Mouse (Mus musculus) thymus, postnatal 0 days (tissue): Measurements from ENCODE around the gene Surf4. TPM values are rescaled to one million over a fixed set of nuclear protein-coding genes. Genes with fewer than 3 reads are reported as not detected.

Experiments
- DNase-seq: peaks from one replicate; pipeline ENCODE4 v3.0.0-alpha.2; 2015; ENCODE audit warnings: low spot score
- polyA plus RNA-seq: library from polyadenylated mRNA; unstranded; fragments of >200 nt; fragmentation: Nextera tagmentation; extraction: Ambion mirVana; gene quantifications from 2 replicates; pipeline ENCODE4 v1.2.1, GENCODE M21; 2015

The Surf4 gene
- polyA plus RNA-seq = 168 and 172 TPM in 2 replicates

- peak; percentile 96 for DNase-seq
Measured at GRCm38 (mm10) chr2:26933304-26934055, at the start of gene Surf4, which contains the start of gene Stkld1. Gene Surf4, minus strand, starts transcription at chr2:26933928. Gene Stkld1, plus strand, starts transcription at chr2:26934047.

GRCm38 (mm10) chr2:26980361-26980760 is 46.6 kb upstream of the Surf4 start:
- no peak for DNase-seq

DNA sequence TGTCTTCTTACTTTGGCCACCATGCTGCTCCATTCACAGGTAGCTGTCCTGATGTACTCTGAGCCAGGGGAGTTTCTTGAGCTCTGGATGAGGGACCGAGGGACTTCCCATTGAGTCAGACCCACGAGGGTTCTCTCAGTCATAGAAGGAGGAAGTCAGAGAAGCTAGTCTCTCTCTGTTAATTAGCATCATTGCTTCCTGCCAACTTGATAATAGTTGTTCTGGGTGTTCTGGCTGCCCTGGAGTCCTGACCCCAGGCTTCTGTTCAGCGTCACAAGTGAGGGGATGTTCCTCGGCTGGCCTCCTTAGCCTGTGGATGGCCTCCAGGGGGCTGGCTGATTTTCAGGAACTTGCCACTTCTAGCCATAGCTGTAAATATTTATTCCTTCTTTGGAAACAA is 40.2 kb upstream of the Surf4 start:
- no peak for DNase-seq

GRCm38 (mm10) chr2:26973116-26973515 is 39.4 kb upstream of the Surf4 start, which contains the start of gene Adamts13:
Gene Adamts13, plus strand, starts transcription at chr2:26973416.
- no peak for DNase-seq

- no peak for DNase-seq
Measured at GRCm38 (mm10) chr2:26967262-26967661, 33.5 kb upstream of the Surf4 start.

DNA sequence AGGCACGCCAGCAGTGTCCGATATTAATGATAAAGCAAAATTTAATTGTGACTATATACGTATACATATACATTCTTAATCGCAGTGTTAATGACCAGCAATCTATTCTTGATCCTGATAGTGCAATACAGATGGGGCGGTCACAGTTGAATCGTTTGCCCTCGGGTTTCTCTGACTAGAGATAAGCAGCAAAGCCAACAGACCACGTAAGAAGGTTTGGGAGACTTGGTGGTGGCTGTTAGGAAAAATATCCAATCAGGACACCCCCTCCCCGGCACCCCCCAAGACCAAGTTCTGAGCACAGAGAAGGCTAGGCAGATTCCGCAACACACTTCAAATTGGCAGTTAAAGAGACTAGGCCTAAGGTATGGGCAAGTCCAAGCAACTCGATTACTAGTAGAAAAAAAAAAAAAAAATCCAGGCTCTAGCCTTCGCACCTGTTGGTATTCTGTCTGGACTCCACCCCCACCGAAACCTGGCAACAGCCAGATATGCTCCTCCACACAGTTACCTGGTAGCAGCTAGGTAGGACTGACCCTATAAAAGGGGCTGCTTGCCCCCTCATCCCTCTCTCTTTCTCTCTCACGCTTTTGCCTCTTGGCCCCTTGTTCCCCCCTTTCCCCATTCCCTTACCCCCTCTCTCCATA is 31.1 kb upstream of the Surf4 start:
- DNase-seq = no peak

DNA sequence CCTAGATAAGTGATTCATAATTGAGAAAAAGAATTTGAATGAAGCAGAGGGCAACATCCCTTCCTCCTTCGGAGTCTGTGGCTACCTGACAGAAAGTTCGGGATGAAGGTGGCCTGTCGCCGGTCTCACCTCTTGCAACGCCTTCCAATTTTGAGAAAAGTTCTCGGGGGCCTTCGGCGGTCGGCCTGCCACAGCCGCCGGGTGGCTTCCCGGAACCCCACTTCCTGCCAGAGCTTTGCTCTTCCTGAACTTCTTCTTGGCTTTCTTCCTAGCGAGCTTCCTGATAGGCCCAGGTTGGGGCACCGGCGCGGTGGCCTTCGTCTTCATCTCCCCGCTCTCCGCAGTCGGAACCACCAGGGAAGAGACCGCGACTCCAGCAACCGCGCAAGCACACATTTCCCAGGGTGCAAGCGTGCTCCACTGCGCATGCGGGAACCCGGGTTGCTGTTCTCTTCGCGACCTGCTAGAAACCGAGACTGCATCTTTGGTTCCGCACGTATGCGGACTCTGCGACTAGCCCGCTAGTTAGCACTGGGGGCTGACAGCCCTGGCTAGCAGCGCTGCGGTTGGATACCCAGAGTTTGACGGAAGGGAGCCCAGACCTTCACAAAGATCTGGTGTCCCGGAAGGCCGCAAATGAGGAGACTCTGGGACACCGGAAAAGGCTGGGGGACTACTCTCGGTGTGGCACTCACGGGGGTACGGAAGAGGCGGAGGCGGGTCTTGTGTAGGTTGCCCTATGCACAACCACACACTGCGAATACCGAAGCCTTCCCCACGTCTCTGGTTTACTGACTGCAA is 30.4 kb upstream of the Surf4 start, which contains the start of gene Rexo4:
TSS of gene Rexo4 (minus strand) at position 464 of the 801 bp plus-strand sequence.
- peak; percentile 96 for DNase-seq

DNA sequence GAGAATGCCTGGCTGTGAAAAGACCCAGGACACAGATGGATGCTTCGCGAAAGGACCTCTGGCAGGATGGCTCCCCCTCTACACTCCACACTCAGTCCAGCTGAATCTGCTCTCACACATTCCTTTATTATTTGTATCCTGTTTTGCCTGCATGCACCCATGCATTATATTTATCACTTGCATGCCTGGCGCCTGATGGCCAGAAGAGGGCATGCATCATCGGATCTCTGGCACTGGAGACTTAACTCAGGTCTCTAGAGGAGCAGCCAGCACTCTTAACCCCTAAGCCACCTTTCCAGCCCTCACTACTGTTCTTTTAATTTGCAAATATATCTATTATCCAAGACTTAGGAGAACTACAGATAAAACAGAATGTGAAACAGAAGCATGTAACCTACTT is 27.0 kb upstream of the Surf4 start:
- no peak for DNase-seq

GRCm38 (mm10) chr2:26957488-26957859 is 23.7 kb upstream of the Surf4 start:
- no peak for DNase-seq

DNA sequence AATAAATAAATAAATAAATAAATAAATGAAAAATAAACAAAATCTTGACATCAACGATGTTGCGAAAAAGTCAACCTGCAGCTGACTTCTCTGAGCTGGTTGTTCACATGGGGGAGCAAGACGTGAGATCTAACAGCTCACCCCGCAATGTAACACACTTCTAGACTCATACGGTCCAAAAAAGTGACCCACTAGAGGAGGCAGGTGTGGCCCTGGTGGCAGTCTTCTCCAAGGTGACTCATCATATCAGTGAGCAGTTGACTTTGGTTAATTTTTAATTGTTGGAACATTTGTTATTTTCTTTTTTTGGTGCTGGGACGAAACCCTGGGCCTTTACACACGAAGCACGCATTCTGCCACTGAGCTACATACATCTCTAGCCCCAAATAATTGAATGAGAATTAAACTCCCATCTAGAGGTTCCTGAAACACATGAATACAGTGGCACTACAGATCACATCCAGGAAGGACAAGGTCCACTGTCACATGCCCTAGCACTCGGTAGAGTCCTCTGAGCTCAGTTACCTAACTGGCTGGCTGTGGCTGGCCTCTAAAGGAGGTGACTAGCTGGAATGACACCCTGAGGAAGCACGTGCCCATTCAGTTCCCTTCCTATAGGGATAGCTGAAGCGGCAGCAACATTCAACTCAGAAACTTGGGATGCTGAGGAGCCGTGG is 23.2 kb upstream of the Surf4 start:
- DNase-seq = no peak

DNA sequence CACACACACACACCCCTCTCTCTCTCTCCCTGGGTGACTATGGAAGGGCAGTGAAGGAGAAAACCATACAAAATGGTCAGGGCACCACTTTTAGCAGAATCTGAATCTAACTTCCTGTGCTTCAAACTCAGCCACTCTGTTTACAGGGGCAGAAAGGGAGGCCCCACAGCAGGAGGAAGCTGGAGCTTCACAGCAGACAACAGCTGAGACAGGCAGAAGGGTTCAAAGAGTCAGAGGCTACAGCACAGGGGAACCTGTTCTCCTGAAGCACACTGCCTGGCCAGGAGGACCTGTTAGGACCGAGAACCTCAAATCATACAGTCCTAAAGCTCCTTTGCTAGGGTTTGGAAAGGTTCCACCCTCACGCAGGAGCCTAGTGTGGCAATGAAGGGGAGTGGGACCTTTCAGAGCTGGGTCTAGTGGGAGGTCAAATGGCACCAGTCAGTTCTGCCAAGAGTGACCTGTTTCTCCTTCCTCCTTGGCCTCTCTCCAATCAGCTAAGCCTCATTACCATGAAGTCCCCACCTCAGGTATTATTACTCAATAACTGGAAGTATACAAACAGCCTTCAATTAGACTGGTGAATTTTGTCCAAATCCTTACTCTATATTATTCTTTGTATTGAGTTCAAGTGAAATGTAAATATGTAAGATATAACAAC is 21.1 kb upstream of the Surf4 start:
- DNase-seq = peak; percentile 52

GRCm38 (mm10) chr2:26952866-26953265 is 19.1 kb upstream of the Surf4 start:
- DNase-seq = no peak

- no peak for DNase-seq
Measured at GRCm38 (mm10) chr2:26952193-26952592, 18.5 kb upstream of the Surf4 start.

DNA sequence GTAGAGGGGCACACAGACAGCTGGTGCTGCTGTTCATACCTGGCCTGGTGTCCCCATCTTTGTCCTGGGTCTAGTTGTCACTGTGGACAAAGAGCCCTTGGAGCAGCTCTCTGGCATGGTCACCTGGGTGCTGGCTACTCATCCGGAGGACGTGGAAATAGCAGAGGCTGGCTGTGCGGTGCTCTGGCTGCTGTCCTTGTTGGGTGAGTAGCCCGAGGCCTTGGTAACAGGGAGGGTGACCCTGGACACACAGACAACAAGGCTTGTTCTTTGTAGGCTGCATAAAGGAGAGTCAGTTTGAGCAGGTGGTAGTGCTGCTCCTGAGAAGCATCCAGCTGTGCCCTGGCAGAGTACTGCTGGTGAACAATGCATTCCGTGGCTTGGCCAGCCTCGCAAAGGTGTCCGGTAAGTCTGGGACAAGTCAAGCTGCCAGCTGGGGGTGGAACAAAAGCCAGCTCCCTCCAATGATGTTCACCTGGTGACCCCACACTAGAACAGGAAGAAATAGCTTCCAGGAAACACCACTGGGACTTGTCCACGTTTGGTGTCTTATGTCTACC is 17.7 kb upstream of the Surf4 start:
- no peak for DNase-seq

DNA sequence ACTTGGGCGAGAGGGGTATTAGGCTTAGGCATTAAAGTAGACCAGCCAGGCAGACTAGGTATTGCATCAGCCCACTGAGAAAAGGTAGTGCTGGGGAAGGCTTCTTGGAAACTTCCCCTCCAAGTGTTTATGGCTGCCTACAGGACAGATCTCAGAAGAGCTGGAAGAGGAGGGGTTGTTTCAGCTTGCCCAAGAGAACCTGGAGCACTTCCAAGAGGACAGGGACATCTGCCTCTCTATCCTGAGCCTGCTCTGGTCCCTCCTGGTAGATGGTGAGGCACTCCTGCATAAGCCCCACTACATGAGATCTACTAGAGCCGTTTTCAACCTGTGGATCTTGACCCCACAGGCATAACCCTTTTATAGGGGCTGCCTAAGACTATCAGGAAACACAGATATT is 16.7 kb upstream of the Surf4 start:
- no peak for DNase-seq

GRCm38 (mm10) chr2:26943253-26943652 is 9.5 kb upstream of the Surf4 start:
- DNase-seq = no peak

DNA sequence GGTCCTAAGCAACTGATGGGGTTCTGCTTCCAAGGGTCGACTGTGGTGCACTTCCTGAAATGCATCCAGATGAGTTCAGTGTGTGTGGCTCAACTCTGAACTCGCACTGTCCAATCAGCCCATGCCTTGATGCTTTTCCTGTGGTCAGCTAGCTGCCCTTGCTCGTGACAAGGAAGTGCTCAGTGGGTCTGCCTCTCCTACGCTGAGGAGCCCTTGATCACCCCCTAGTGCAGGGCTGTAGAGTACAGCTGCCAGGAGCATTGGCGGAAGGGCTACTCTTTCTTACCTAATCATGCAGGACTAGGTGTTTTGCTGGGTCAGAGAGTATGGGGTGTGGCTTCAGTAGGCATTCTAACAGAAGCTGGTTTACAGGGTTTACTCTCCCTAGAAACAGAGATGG is 7.8 kb upstream of the Surf4 start:
- DNase-seq = no peak

DNA sequence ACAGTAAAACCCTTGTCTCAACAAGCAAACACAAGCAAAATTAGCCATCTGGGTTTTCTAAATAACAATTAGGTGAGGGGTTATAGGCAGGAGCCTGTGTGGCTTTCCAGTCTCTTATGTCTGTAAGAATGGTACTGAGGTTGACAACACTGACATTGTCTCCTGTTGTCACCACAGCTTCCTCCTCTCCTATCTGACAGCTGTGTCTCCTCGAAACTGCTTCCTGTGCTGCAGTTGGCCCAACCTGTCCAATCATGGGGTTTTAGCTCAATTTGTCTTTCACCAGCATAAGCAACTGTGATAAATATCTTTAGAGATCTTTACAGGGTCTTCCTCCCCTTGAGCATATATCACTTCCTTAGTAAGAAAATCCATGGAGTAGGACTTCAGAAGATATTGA is 2.7 kb upstream of the Surf4 start:
- DNase-seq = peak; percentile 81

DNA sequence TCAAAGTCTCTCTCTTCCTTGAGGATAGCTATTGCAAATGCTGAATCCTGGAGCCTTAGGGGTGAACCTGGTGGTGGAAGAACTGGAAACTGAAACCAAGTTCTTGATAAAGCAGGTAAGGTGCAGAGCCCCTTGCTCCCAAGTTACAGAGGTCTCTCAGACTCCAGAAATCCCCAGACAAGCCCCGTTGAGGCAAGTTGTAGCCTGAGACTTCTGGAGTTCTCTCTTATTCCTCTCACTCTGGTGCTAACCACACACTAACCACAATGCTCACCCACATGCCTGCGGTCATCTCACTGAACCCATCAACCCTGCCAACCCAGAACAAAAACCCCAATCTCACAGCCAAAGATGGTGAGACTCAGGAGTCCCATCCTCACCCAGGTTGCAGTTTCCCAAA is 1.6 kb upstream of the Surf4 start:
- DNase-seq = peak; percentile 23
